Mouse (Mus musculus): ENCODE results near the gene Dnaja3. TPM values are rescaled to one million over a fixed set of nuclear protein-coding genes. Genes with fewer than 3 reads are reported as not detected.

Dnaja3 gene
- polyA plus RNA-seq, 1 experiment from 2014 or later = 71.6 TPM

DNA sequence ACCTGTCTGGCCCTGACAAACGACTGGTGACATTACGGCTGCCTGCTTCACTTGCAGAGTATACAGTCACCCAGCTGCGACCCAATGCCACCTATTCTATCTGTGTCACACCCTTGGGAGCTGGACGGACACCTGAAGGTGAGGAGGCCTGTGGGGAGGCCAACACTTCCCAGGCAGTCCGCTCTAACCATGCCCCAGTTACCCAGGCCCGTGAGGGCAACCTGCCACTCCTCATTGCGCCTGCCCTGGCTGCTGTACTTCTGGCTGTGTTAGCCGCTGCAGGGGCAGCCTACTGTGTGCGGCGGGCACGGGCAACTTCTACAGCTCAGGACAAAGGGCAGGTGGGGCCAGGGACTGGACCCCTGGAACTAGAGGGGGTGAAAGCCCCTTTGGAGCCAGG is 9.9 kb downstream of the Dnaja3 start:
- peaks cover 83% of the 10 kb centered on the region for H3K36me3 ChIP-seq (ENCODE audit: control insufficient read depth, insufficient read depth, low read length)
- 85% methylated on average over 11 of the region's 11 CpGs for WGBS
- no peaks in the 10 kb centered on the region for H3K27me3 ChIP-seq (replicated peaks; ENCODE audit: control insufficient read depth, insufficient read depth, low read length)
- no peak overlapping the region for H3K9ac ChIP-seq (ENCODE audit: low read length)
- no peaks in the 10 kb centered on the region for H3K9me3 ChIP-seq (ENCODE audit: control insufficient read depth, low read length)
- no peak overlapping the region for H3K4me3 ChIP-seq (ENCODE audit: low read depth, low read length)
- H3K27ac ChIP-seq (ENCODE audit: low read depth) = no peak overlapping the region
- peaks cover 16% of the 10 kb centered on the region for H3K4me1 ChIP-seq (replicated peaks; ENCODE audit: control insufficient read depth, insufficient read depth, low read length)
- DNase-seq (ENCODE audit: low spot score) = no peak
- H3K4me2 ChIP-seq (ENCODE audit: low read length) = no peak overlapping the region
- ATAC-seq (replicated peaks; ENCODE audit: low FRiP score, low TSS enrichment, low read depth) = no peak

DNA sequence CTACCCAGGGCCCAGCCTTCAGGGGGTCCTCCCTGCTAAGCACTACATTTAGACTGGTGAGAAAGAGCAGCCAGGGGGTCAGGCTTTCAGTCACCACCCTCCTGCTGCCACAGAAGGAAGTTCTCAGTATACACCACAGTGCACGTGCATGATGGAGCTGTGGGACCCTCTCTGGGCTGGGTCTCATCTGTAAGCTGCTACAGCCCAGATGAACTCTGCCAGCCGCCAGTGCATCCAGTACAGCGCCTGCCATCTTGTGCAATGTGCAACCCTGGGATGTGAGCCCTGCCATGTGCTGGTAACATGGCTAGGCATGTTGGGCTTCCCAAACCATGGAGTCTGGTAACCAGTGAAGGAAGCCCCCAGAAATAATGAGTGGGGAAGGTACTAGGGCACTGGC is 10.4 kb downstream of the Dnaja3 start:
- Histone ChIP-seq H3K36me3 (ENCODE audit: control insufficient read depth, insufficient read depth, low read length) (peaks cover 83% of the 10 kb centered on the region), H3K4me3 (ENCODE audit: low read depth, low read length) (no peak overlapping the region), H3K9me3 (ENCODE audit: control insufficient read depth, low read length) (no peaks in the 10 kb centered on the region), H3K4me2 (ENCODE audit: low read length) (no peak overlapping the region), H3K4me1 (replicated peaks; ENCODE audit: control insufficient read depth, insufficient read depth, low read length) (peaks cover 16% of the 10 kb centered on the region), H3K27me3 (replicated peaks; ENCODE audit: control insufficient read depth, insufficient read depth, low read length) (no peaks in the 10 kb centered on the region), H3K9ac (ENCODE audit: low read length) (no peak overlapping the region), H3K27ac (ENCODE audit: low read depth) (no peak overlapping the region)
- DNase-seq (ENCODE audit: low spot score) (no peak), ATAC-seq (replicated peaks; ENCODE audit: low FRiP score, low TSS enrichment, low read depth) (no peak)
- 89% methylated on average over 3 of the region's 3 CpGs for WGBS

DNA sequence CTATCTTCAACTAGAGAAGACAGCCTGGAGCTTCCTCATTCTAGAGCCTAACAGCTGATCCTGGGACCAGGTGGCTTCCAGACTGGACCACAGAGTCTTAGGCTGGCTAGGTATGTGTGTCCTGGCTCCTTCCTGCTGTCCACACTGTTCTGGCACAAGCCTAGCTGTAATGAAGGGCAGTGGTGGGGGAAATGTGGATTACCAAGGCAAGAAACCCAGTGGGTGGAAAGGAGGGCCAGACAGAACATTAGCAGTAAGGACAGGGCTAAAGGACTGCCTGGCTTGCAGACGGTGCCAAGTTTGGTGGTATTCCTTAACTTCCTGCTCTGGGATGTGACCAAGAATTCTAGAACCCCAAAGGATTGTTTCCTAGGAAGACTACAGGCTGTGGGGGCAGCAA is 11.3 kb downstream of the Dnaja3 start:
- Histone ChIP-seq H3K4me3 (ENCODE audit: low read depth, low read length) (no peak overlapping the region), H3K9me3 (ENCODE audit: control insufficient read depth, low read length) (no peaks in the 10 kb centered on the region), H3K4me2 (ENCODE audit: low read length) (no peak overlapping the region), H3K27me3 (replicated peaks; ENCODE audit: control insufficient read depth, insufficient read depth, low read length) (no peaks in the 10 kb centered on the region), H3K27ac (ENCODE audit: low read depth) (no peak overlapping the region), H3K9ac (ENCODE audit: low read length) (no peak overlapping the region), H3K4me1 (replicated peaks; ENCODE audit: control insufficient read depth, insufficient read depth, low read length) (peaks cover 19% of the 10 kb centered on the region), H3K36me3 (ENCODE audit: control insufficient read depth, insufficient read depth, low read length) (peaks cover 79% of the 10 kb centered on the region)
- ATAC-seq (replicated peaks; ENCODE audit: low FRiP score, low TSS enrichment, low read depth) = no peak
- 95% methylated on average over 1 of the region's 1 CpGs for WGBS
- no peak for DNase-seq (ENCODE audit: low spot score)

DNA sequence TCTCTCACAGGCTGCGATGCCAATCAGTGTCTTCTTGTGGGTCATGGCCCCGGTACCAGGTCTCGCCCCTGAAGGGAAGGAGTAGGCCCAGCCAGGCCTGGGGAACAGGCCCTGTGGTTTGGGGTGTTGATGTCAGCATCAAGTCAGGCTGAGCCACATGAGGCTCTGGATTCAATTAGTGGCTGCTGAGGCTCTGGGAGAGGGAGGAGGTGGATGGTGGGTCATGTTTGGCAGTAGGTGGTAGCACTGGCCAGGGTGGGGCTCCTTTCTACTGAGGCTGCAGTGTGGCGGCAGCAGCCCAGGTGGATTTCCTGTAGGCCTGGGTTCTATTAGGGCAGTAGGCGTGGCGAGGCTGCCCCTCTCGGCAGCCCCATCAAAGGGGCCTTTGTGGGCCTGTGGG is 11.8 kb downstream of the Dnaja3 start:
- peaks cover 73% of the 10 kb centered on the region for H3K36me3 ChIP-seq (ENCODE audit: control insufficient read depth, insufficient read depth, low read length)
- H3K9ac ChIP-seq (ENCODE audit: low read length) = no peak overlapping the region
- H3K9me3 ChIP-seq (ENCODE audit: control insufficient read depth, low read length) = no peaks in the 10 kb centered on the region
- WGBS = 63% methylated on average over 7 of the region's 7 CpGs
- DNase-seq (ENCODE audit: low spot score) (no peak), ATAC-seq (replicated peaks; ENCODE audit: low FRiP score, low TSS enrichment, low read depth) (no peak)
- peak overlapping the region; percentile 30; the same call in 1 of the 2 replicates for H3K27ac ChIP-seq (ENCODE audit: low read depth)
- no peak overlapping the region for H3K4me2 ChIP-seq (ENCODE audit: low read length)
- no peak overlapping the region for H3K4me3 ChIP-seq (ENCODE audit: low read depth, low read length)
- H3K4me1 ChIP-seq (replicated peaks; ENCODE audit: control insufficient read depth, insufficient read depth, low read length) = peaks cover 19% of the 10 kb centered on the region
- no peaks in the 10 kb centered on the region for H3K27me3 ChIP-seq (replicated peaks; ENCODE audit: control insufficient read depth, insufficient read depth, low read length)

DNA sequence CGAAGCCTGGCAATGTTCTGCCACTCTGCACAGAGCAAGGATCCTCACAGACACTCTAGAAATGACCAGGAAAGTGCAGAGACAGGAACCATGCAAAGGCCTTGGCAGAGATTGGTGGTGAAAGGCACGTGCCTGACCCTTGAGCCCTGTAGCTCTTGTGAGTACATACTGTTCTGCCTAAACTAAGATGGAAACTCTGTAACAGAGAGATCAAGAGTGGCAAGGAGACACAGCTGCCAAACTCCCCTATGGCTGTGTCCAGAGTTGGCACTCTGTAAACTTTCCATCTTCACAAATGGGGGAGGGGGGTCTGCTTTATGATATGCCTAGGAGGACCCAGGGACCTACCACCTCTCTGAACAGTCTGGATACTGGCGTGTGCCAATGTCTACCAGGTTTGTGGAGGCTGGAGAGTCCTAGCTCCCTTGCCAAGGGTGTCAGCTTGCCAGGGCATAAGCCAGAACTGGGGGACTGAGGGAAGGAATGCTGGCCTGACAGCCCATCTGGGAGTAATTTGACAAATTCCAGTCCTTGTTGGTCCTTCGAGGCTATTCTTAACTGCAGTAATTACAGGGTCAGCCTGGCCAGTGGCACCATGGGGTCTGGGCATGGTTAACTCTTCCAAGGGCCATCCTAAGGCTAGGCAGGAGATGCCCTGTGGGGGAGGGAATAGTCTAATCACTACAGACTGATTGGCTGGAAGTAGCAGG is 13.1 kb downstream of the Dnaja3 start:
- Histone ChIP-seq H3K27ac (ENCODE audit: low read depth) (no peak overlapping the region; the same call in 1 of the 2 replicates), H3K4me1 (replicated peaks; ENCODE audit: control insufficient read depth, insufficient read depth, low read length) (peaks cover 17% of the 10 kb centered on the region), H3K4me3 (ENCODE audit: low read depth, low read length) (no peak overlapping the region), H3K36me3 (ENCODE audit: control insufficient read depth, insufficient read depth, low read length) (peaks cover 61% of the 10 kb centered on the region), H3K9ac (ENCODE audit: low read length) (no peak overlapping the region), H3K4me2 (ENCODE audit: low read length) (no peak overlapping the region), H3K27me3 (replicated peaks; ENCODE audit: control insufficient read depth, insufficient read depth, low read length) (no peaks in the 10 kb centered on the region), H3K9me3 (ENCODE audit: control insufficient read depth, low read length) (no peaks in the 10 kb centered on the region)
- DNase-seq (ENCODE audit: low spot score) (no peak), ATAC-seq (replicated peaks; ENCODE audit: low FRiP score, low TSS enrichment, low read depth) (no peak)
- 61% methylated on average over 4 of the region's 4 CpGs for WGBS

DNA sequence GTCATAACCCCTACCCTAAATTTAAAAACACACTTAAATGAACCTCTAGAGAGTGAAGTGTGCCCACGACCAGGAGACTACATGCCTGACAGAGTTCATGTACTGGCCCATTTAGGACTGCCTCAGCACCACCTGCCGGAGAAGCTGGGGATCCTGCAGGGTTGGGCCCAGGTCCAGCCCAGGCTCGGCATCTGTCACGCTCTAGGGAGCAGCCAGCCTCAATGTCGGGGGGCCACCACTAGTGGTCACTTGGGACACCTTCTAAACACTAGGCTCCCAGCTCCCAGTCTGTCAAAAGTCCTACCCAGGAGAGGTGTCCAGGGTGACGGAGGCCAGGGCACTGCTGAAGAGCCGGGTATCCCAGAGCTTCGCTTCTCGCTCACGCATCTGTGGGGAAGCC is 14.9 kb downstream of the Dnaja3 start:
- Histone ChIP-seq H3K27ac (ENCODE audit: low read depth) (no peak overlapping the region), H3K27me3 (replicated peaks; ENCODE audit: control insufficient read depth, insufficient read depth, low read length) (no peaks in the 10 kb centered on the region), H3K4me1 (replicated peaks; ENCODE audit: control insufficient read depth, insufficient read depth, low read length) (peaks cover 25% of the 10 kb centered on the region), H3K4me3 (ENCODE audit: low read depth, low read length) (no peak overlapping the region), H3K36me3 (ENCODE audit: control insufficient read depth, insufficient read depth, low read length) (peaks cover 43% of the 10 kb centered on the region), H3K9ac (ENCODE audit: low read length) (no peak overlapping the region), H3K9me3 (ENCODE audit: control insufficient read depth, low read length) (no peaks in the 10 kb centered on the region), H3K4me2 (ENCODE audit: low read length) (no peak overlapping the region)
- 86% methylated on average over 10 of the region's 10 CpGs for WGBS
- no peak for ATAC-seq (replicated peaks; ENCODE audit: low FRiP score, low TSS enrichment, low read depth)
- no peak for DNase-seq (ENCODE audit: low spot score)

DNA sequence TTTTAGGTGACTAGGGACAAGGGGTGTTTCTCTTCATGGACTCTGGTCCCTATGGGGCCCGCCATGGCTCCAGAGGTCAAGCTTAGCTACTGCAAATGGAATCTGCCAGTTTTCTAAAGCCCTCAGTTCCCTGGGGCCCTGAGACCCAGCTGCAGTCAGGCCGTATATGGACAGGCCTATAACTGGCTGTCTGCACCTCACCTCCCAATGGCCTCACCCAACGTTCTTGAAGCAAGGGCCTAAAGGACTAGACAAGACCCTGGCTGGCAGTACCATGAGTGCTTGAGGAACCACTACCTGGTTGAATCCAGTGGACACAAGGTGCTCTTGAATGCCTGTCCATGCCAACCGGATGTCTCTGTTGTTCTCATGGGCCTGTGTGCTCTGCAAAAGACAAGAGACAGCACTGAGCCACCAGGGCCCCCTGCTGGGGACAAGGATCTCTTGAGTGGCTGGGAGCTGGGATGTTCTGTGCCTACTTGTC is 15.5 kb downstream of the Dnaja3 start:
- 0 out of 2 replicates have a peak overlapping the region, but pooled peaks have one; percentile 70 for H3K27ac ChIP-seq (ENCODE audit: low read depth)
- peaks cover 25% of the 10 kb centered on the region for H3K4me1 ChIP-seq (replicated peaks; ENCODE audit: control insufficient read depth, insufficient read depth, low read length)
- ATAC-seq (replicated peaks; ENCODE audit: low FRiP score, low TSS enrichment, low read depth) (no peak), DNase-seq (ENCODE audit: low spot score) (no peak)
- H3K9ac ChIP-seq (ENCODE audit: low read length) = no peak overlapping the region
- H3K36me3 ChIP-seq (ENCODE audit: control insufficient read depth, insufficient read depth, low read length) = peaks cover 37% of the 10 kb centered on the region
- no peaks in the 10 kb centered on the region for H3K27me3 ChIP-seq (replicated peaks; ENCODE audit: control insufficient read depth, insufficient read depth, low read length)
- H3K4me2 ChIP-seq (ENCODE audit: low read length) = no peak overlapping the region
- 64% methylated on average over 4 of the region's 4 CpGs for WGBS
- H3K9me3 ChIP-seq (ENCODE audit: control insufficient read depth, low read length) = no peaks in the 10 kb centered on the region
- no peak overlapping the region for H3K4me3 ChIP-seq (ENCODE audit: low read depth, low read length)

DNA sequence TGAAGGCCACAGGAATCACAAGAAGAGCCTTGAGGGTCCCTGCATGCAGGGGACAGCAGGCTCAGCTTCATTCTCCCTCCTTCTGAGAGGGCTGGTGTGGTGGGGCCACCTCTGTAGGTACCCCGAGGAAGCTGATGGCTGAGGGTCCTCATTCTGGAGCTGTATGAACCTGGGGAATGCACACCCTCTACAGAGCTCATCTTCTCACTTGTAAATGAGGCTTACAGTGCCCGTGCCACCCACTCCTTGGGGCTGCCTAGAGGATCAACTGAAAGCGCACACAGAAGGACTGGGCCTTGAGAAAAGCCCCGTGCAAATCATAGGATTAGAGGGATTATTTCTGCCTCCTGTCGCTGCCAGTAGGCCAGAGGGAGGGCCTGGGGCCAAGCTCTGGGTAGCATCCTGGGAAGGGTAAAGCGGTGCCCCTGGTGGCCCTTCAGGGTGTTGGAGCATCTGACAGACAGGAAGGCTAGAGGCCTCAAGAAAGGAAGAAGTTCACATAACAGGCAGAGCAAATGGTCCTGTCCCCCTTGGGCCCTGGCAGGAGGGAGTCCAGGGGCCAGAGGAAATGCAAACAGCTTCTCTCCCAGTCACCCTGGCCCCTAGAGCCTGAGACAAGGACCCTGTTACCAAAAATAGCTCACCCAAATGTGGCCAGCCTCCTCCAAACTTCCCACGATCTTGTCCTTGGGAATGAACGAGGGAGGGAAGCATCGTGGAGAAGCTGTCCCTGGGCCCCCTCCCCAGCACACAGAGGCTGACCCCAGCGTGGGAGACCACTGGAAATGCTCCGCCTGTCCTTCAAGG is 16.2 kb downstream of the Dnaja3 start:
- H3K9ac ChIP-seq (ENCODE audit: low read length) = no peak overlapping the region
- DNase-seq (ENCODE audit: low spot score) (no peak), ATAC-seq (replicated peaks; ENCODE audit: low FRiP score, low TSS enrichment, low read depth) (no peak)
- 25% methylated on average over 11 of the region's 11 CpGs for WGBS
- H3K4me1 ChIP-seq (replicated peaks; ENCODE audit: control insufficient read depth, insufficient read depth, low read length) = peaks cover 25% of the 10 kb centered on the region
- H3K4me2 ChIP-seq (ENCODE audit: low read length) = no peak overlapping the region
- H3K27ac ChIP-seq (ENCODE audit: low read depth) = peak overlapping the region; percentile 70
- no peak overlapping the region for H3K4me3 ChIP-seq (ENCODE audit: low read depth, low read length)
- peaks cover 35% of the 10 kb centered on the region for H3K36me3 ChIP-seq (ENCODE audit: control insufficient read depth, insufficient read depth, low read length)
- no peaks in the 10 kb centered on the region for H3K27me3 ChIP-seq (replicated peaks; ENCODE audit: control insufficient read depth, insufficient read depth, low read length)
- H3K9me3 ChIP-seq (ENCODE audit: control insufficient read depth, low read length) = no peaks in the 10 kb centered on the region

All from intestine, embryonic 14.5 days (tissue).